Mouse (Mus musculus) right cerebral cortex, postnatal 14 days (tissue): Measurements from ENCODE around the gene Defa30.
"Not testable (repeated sequence)": the region's sequence is repeated elsewhere in the genome, so short reads cannot be mapped to it uniquely, and the experiment has no call there.

Experiments used
- DNase-seq: peaks from one replicate; pipeline ENCODE4 v3.0.0; 2022

Defa30 gene

DNA sequence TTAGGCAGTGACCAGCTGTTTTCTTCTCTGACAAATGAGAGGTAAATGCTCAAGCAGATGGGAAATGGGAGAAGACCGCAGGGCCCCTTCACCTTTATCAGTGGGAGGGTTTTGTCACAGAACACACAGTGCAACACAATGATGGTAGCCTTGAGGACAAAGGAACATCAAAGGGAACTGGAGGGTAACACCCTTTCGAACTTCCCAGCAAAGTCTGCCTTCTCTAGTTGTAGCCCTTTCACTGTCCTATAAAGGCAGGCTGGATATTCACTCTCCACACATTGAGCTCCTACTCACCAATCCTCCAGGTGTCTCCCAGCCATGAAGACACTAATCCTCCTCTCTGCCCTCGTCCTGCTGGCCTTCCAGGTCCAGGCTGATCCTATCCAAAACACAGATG, at the start of gene Defa30:
TSS of gene Defa30 (plus strand) at position 301 of the 400 bp plus-strand sequence.
- DNase-seq: not testable (repeated sequence)

GRCm38 (mm10) chr8:21093106-21093505, 41.3 kb upstream of the Defa30 start:
- DNase-seq: no peak

DNA sequence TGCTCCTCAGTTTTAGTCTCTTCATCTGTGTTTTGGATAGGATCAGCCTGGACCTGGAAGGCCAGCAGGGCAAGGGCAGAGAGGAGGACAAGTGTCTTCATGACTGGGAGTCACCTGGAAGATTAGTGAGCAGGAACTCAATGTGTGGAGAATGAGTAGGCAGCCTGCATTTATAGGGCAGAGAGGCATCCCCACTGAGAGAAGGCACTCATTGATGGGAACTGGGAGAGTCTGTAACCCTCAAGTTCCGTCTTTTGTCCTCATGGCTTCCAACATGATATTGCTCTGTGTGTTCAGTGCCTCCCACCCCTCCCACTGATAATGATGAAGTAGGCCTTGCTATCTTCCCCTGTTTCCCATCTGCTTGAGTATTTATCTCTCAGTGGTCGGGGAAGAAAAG, 38.5 kb upstream of the Defa30 start, which contains the start of gene Gm14851:
TSS of gene Gm14851 (minus strand) at position 101 of the 400 bp plus-strand sequence.
- DNase-seq: not testable (repeated sequence)

- not testable (repeated sequence) for DNase-seq
Measured at GRCm38 (mm10) chr8:21161977-21162376, 27.5 kb downstream of the Defa30 start, which contains the start of gene Defa22. TSS of gene Defa22 (plus strand) at chr8:21162277.
